Mouse (Mus musculus) liver, embryonic 12.5 days (tissue): Measurements from ENCODE around the gene Csrp3. TPM values are rescaled to one million over a fixed set of nuclear protein-coding genes. Genes with fewer than 3 reads are reported as not detected.

Experiments used
- polyA plus RNA-seq: library from polyadenylated mRNA; unstranded; fragments of >200 nt; fragmentation: Nextera tagmentation; extraction: Ambion mirVana; gene quantifications from 2 replicates; pipeline ENCODE4 v1.2.1, GENCODE M21; 2016

The Csrp3 gene
- polyA plus RNA-seq, 1 experiment from 2014 or later, result 0.27 TPM

Other genes starting within 250 kb of the Csrp3 start
- gene Mrgprb3, start 204.2 kb downstream of the Csrp3 start, polyA plus RNA-seq, result not detected in 2 replicates
- gene Zdhhc13, start 59.0 kb downstream of the Csrp3 start, polyA plus RNA-seq, result 20.2 and 22.5 TPM in 2 replicates
- gene E2f8, start 33.6 kb upstream of the Csrp3 start, polyA plus RNA-seq, result 34.5 and 38.7 TPM in 2 replicates
- 2.6 and 2.8 TPM in 2 replicates for gene Nav2, start 60.7 kb upstream of the Csrp3 start, polyA plus RNA-seq